Mouse (Mus musculus): Measurements from ENCODE around the gene Ppp4r4.

DNA sequence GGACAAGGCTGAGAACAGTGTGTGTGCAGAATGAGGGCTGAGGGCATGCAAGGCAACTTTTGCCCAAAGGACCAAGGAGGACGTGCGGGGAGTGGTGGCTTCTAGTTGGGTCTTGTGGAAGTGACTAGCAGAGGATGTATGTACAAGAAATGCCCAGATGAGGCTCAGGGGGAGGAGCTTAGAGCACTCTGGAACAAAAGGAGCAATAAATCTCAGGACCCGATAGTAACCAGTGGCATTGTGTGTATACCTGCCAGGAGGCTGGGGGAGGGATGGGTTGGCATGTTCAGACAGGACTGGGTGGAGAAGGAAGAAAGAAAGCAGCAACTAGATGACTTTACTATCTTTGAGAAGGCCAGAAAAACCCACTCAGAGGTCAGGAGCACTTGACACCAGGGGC, 27.7 kb upstream of the Ppp4r4 start:
- TF ChIP-seq CTCF (IDR thresholded peaks at IDR 0.05): no peak
- TF ChIP-seq EP300 (IDR thresholded peaks at IDR 0.05): no peak
